Mouse (Mus musculus) midbrain, postnatal 0 days (tissue): ENCODE results near the gene Galnt7. TPM values are rescaled to one million over a fixed set of nuclear protein-coding genes. Genes with fewer than 3 reads are reported as not detected.
"Not testable (repeated sequence)": the region's sequence is repeated elsewhere in the genome, so short reads cannot be mapped to it uniquely, and the experiment has no call there.

ENCODE experiments used
- ATAC-seq: fragments of 200-750 bp; cut with Nextera tagmentation; 2 replicates; pipeline ENCODE4 v1.8.0; 2017; ENCODE audit warnings: moderate number of reproducible peaks, mild to moderate bottlenecking, moderate TSS enrichment, moderate library complexity; ENCODE audit not compliant: low FRiP score
- DNase-seq: peaks from one replicate; pipeline ENCODE4 v3.0.0-alpha.2; 2015; ENCODE audit warnings: low spot score
- H3K27ac ChIP-seq: fragments of 300-500 bp; sonication (generic); 2 replicates; pipeline ENCODE4 v1.5.1; 2014; ENCODE audit warnings: low read depth, mild to moderate bottlenecking, low read length, mixed read lengths
- H3K27me3 ChIP-seq: fragments of 300-500 bp; sonication (generic); 2 replicates; pipeline ENCODE4 v1.6.1; 2014; ENCODE audit warnings: low read length, control low read depth, mixed read lengths; ENCODE audit not compliant: insufficient read depth
- H3K36me3 ChIP-seq: fragments of 300-500 bp; sonication (generic); 2 replicates; pipeline ENCODE4 v1.6.1; 2014; ENCODE audit warnings: low read length, control low read depth, mixed read lengths; ENCODE audit not compliant: insufficient read depth
- H3K4me1 ChIP-seq: fragments of 300-500 bp; sonication (generic); 2 replicates; pipeline ENCODE4 v1.6.1; 2014; ENCODE audit warnings: mild to moderate bottlenecking, control low read depth, antibody characterized with exemption, low read length, mixed read lengths; ENCODE audit not compliant: insufficient read depth
- H3K4me2 ChIP-seq: fragments of 300-500 bp; sonication (generic); 2 replicates; pipeline ENCODE4 v1.6.1; 2014; ENCODE audit warnings: low read depth, mild to moderate bottlenecking, low read length, mixed read lengths; ENCODE audit not compliant: poor library complexity, severe bottlenecking
- H3K4me3 ChIP-seq: fragments of 300-500 bp; sonication (generic); 2 replicates; pipeline ENCODE4 v1.5.1; 2014; ENCODE audit warnings: low read depth, mild to moderate bottlenecking, low read length, moderate library complexity
- H3K9ac ChIP-seq: fragments of 300-500 bp; sonication (generic); replicated peaks from 2 replicates; pipeline ENCODE4 v1.6.1; 2014; ENCODE audit warnings: mild to moderate bottlenecking, low read length, moderate library complexity, mixed read lengths; ENCODE audit not compliant: poor library complexity, severe bottlenecking
- H3K9me3 ChIP-seq: fragments of 300-500 bp; sonication (generic); 2 replicates; pipeline ENCODE4 v1.6.1; 2016; ENCODE audit warnings: low read length, control low read depth
- CTCF ChIP-seq: IDR thresholded peaks from 2 replicates; pipeline ENCODE4 v1.5.1; 2016; ENCODE audit warnings: antibody characterized with exemption, mild to moderate bottlenecking
- whole genome bisulfite sequencing: fragments of 180-500 bp; shearing (Covaris S2); extraction: QIAGEN DNeasy Blood & Tissue Kit; methylation state at CpG from one replicate; pipeline ENCODE4 v1.1.7; 2014; 5-methylcytosine and 5-hydroxymethylcytosine counted together
- polyA plus RNA-seq: library from polyadenylated mRNA; unstranded; fragments of >200 nt; fragmentation: Nextera tagmentation; extraction: Ambion mirVana; gene quantifications from 2 replicates; pipeline ENCODE4 v1.2.1, GENCODE M21; 2015
- total RNA-seq: library from RNA; depleted of rRNA; stranded (reverse); fragments of >200 nt; gene quantifications from 2 replicates; pipeline ENCODE4 v1.2.3, GENCODE M21; 2014

Gene Galnt7
- total and polyA plus RNA-seq, 2 experiments from 2014 or later, result 4.7 to 6.2 TPM

GRCm38 (mm10) chr8:57520186-57520786 is 132.5 kb downstream of the Galnt7 start:
- TF ChIP-seq CTCF, result no peak
- Histone ChIP-seq H3K9me3 (no peaks in the 10 kb centered on the region), H3K9ac (no peak overlapping the region), H3K4me1 (no peaks in the 10 kb centered on the region), H3K4me2 (no peak overlapping the region), H3K4me3 (no peak overlapping the region), H3K36me3 (no peaks in the 10 kb centered on the region), H3K27ac (no peak overlapping the region), H3K27me3 (no peaks in the 10 kb centered on the region)
- 89% methylated on average over 12 of the region's 12 CpGs for WGBS
- DNase-seq, result no peak
- no peak for ATAC-seq

DNA sequence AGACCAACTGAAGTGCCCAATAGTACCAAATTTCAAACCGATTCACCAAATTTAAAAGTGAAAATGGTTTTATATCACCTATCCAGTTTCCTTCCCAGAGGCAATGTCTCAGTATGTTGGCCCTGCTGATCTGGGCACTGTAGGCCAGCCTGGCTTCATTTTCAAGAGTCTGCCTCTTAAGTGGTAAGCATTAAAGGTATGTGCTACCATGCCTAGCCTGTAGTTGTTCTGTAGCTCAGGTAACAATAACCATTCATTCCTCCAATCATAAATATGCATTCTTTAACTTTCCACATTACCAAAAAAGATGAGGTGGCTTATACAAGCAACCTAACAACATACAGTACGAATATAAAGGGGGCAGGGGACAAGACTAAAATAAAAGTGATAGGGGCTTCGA is 135.1 kb downstream of the Galnt7 start:
- ATAC-seq (no peak), DNase-seq (no peak)
- 94% methylated on average over 3 of the region's 3 CpGs for WGBS
- Histone ChIP-seq H3K4me2 (no peak overlapping the region), H3K27me3 (no peaks in the 10 kb centered on the region), H3K36me3 (no peaks in the 10 kb centered on the region), H3K9ac (no peak overlapping the region), H3K4me1 (no peaks in the 10 kb centered on the region), H3K9me3 (no peaks in the 10 kb centered on the region), H3K4me3 (no peak overlapping the region), H3K27ac (no peak overlapping the region)
- TF ChIP-seq CTCF, result no peak

- not testable (repeated sequence) for H3K27me3 ChIP-seq, H3K9me3 ChIP-seq, H3K4me2 ChIP-seq, DNase-seq, H3K4me1 ChIP-seq, ATAC-seq, H3K9ac ChIP-seq, H3K27ac ChIP-seq, H3K36me3 ChIP-seq, H3K4me3 ChIP-seq
- WGBS, result 98% methylated on average over 4 of the region's 5 CpGs
Measured at GRCm38 (mm10) chr8:57516685-57517084, 136.1 kb downstream of the Galnt7 start.

GRCm38 (mm10) chr8:57513178-57513661 is 139.6 kb downstream of the Galnt7 start:
- ATAC-seq, H3K27ac ChIP-seq, H3K9me3 ChIP-seq, H3K36me3 ChIP-seq, DNase-seq, H3K27me3 ChIP-seq, H3K9ac ChIP-seq, H3K4me1 ChIP-seq: not testable (repeated sequence)
- Histone ChIP-seq H3K4me3 (peak overlapping the region; percentile 87), H3K4me2 (peak overlapping the region; percentile 87)
- WGBS, result 19% methylated on average over 9 of the region's 10 CpGs

- peak overlapping the region; percentile 99 for H3K9ac ChIP-seq
- DNase-seq, result peak; percentile 42
- H3K27me3 ChIP-seq, result no peaks in the 10 kb centered on the region
- ATAC-seq, result peak; percentile 70
- WGBS, result under 1% methylated on average over 39 of the region's 96 CpGs
- no peaks in the 10 kb centered on the region for H3K9me3 ChIP-seq
- TF ChIP-seq CTCF, result no peak
- H3K4me2 ChIP-seq, result peak overlapping the region; percentile 87
- H3K27ac ChIP-seq, result peak overlapping the region; percentile 100
- H3K4me3 ChIP-seq, result peak overlapping the region; percentile 87
- no peaks in the 10 kb centered on the region for H3K36me3 ChIP-seq
- H3K4me1 ChIP-seq, result no peaks in the 10 kb centered on the region
Measured at GRCm38 (mm10) chr8:57512141-57513056, 140.4 kb downstream of the Galnt7 start.
